Mouse (Mus musculus) stomach, embryonic 16.5 days (tissue): Measurements from ENCODE around the gene Mup20. TPM values are rescaled to one million over a fixed set of nuclear protein-coding genes. Genes with fewer than 3 reads are reported as not detected.
"Not testable (repeated sequence)": the region's sequence is repeated elsewhere in the genome, so short reads cannot be mapped to it uniquely, and the experiment has no call there.

Source experiments
- ATAC-seq: fragments of 200-750 bp; cut with Nextera tagmentation; 2 replicates; pipeline ENCODE4 v1.8.0; 2017; ENCODE audit warnings: moderate number of reproducible peaks, moderate TSS enrichment; ENCODE audit not compliant: insufficient read depth, low FRiP score
- H3K27ac ChIP-seq: fragments of 300-500 bp; sonication (generic); 2 replicates; pipeline ENCODE4 v1.5.1; 2014; ENCODE audit warnings: low read length
- H3K27me3 ChIP-seq: fragments of 300-500 bp; sonication (generic); 2 replicates; pipeline ENCODE4 v1.6.1; 2014; ENCODE audit warnings: low read length, control low read depth, mixed read lengths; ENCODE audit not compliant: control insufficient read depth, insufficient read depth
- H3K36me3 ChIP-seq: fragments of 300-500 bp; sonication (generic); 2 replicates; pipeline ENCODE4 v1.6.1; 2014; ENCODE audit warnings: low read length; ENCODE audit not compliant: control insufficient read depth, insufficient read depth
- H3K4me1 ChIP-seq: fragments of 300-500 bp; sonication (generic); 2 replicates; pipeline ENCODE4 v1.6.1; 2014; ENCODE audit warnings: low read length, control low read depth, mixed read lengths; ENCODE audit not compliant: control insufficient read depth, insufficient read depth
- H3K4me2 ChIP-seq: fragments of 300-500 bp; sonication (generic); 2 replicates; pipeline ENCODE4 v1.6.1; 2014; ENCODE audit warnings: low read depth, low read length, mixed read lengths
- H3K4me3 ChIP-seq: fragments of 300-500 bp; sonication (generic); replicated peaks from 2 replicates; pipeline ENCODE4 v1.5.1; 2014; ENCODE audit warnings: mild to moderate bottlenecking, low read length
- H3K9ac ChIP-seq: fragments of 300-500 bp; sonication (generic); 2 replicates; pipeline ENCODE4 v1.6.1; 2014; ENCODE audit warnings: low read length
- H3K9me3 ChIP-seq: fragments of 300-500 bp; sonication (generic); replicated peaks from 2 replicates; pipeline ENCODE4 v1.6.1; 2016; ENCODE audit warnings: low read length, control low read depth; ENCODE audit not compliant: control insufficient read depth
- WGBS: fragments of 180-500 bp; shearing (Covaris S2); extraction: QIAGEN DNeasy Blood & Tissue Kit; methylation state at CpG from one replicate; pipeline ENCODE4 v1.1.7; 2014; 5-methylcytosine and 5-hydroxymethylcytosine counted together
- polyA plus RNA-seq: library from polyadenylated mRNA; unstranded; fragments of >200 nt; fragmentation: Nextera tagmentation; extraction: Ambion mirVana; gene quantifications from 2 replicates; pipeline ENCODE4 v1.2.1, GENCODE M21; 2015

The Mup20 gene
- polyA plus RNA-seq, 1 experiment from 2014 or later = not detected

GRCm38 (mm10) chr4:62023646-62024045, 30.3 kb downstream of the Mup20 start:
- 86% methylated on average over 4 of the region's 4 CpGs for WGBS
- Histone ChIP-seq H3K9me3 (no peaks in the 10 kb centered on the region), H3K4me3 (no peak overlapping the region), H3K9ac (no peak overlapping the region), H3K27me3 (no peaks in the 10 kb centered on the region), H3K27ac (no peak overlapping the region), H3K4me1 (no peaks in the 10 kb centered on the region), H3K36me3 (no peaks in the 10 kb centered on the region), H3K4me2 (no peak overlapping the region)
- ATAC-seq = no peak

- Histone ChIP-seq H3K36me3 (no peaks in the 10 kb centered on the region), H3K4me2 (no peak overlapping the region), H3K4me1 (no peaks in the 10 kb centered on the region), H3K9ac (no peak overlapping the region), H3K4me3 (no peak overlapping the region), H3K27me3 (no peaks in the 10 kb centered on the region), H3K9me3 (no peaks in the 10 kb centered on the region), H3K27ac (no peak overlapping the region)
- 65% methylated on average over 2 of the region's 2 CpGs for WGBS
- no peak for ATAC-seq
Observed at GRCm38 (mm10) chr4:62023120-62023519, 30.8 kb downstream of the Mup20 start.

- not testable (repeated sequence) for H3K27me3 ChIP-seq, H3K27ac ChIP-seq, H3K9ac ChIP-seq, H3K4me2 ChIP-seq, H3K4me1 ChIP-seq, ATAC-seq, H3K9me3 ChIP-seq, H3K4me3 ChIP-seq, H3K36me3 ChIP-seq
Observed at GRCm38 (mm10) chr4:62020511-62020910, 33.4 kb downstream of the Mup20 start.

Other genes with a start within 250 kb of the Mup20 start
- not detected in 2 replicates for gene Mup5, start 218.9 kb downstream of the Mup20 start, polyA plus RNA-seq
- not detected in 2 replicates for gene Mup3, start 33.2 kb upstream of the Mup20 start, polyA plus RNA-seq
- gene Mup21, start 96.7 kb upstream of the Mup20 start, polyA plus RNA-seq = not detected in 2 replicates
- 6.6 and 7.7 TPM in 2 replicates for gene Zfp37, start 176.9 kb upstream of the Mup20 start, polyA plus RNA-seq
- gene Slc31a2, start 208.4 kb upstream of the Mup20 start, polyA plus RNA-seq = 28.0 and 28.3 TPM in 2 replicates